Mouse (Mus musculus) cerebellum, postnatal 4 days (tissue): Measurements from ENCODE around the gene Map7d2.

ENCODE experiments used
- DNase-seq, 2 experiments: peaks; one replicate each; pipeline ENCODE4 v3.0.0; 2022; ENCODE audit warnings: low spot score in 2 of 2, mixed read lengths in 1 of 2

Map7d2 gene

GRCm38 (mm10) chrX:159509847-159510715 lies 95.7 kb downstream of the Map7d2 start:
- DNase-seq: no peak

DNA sequence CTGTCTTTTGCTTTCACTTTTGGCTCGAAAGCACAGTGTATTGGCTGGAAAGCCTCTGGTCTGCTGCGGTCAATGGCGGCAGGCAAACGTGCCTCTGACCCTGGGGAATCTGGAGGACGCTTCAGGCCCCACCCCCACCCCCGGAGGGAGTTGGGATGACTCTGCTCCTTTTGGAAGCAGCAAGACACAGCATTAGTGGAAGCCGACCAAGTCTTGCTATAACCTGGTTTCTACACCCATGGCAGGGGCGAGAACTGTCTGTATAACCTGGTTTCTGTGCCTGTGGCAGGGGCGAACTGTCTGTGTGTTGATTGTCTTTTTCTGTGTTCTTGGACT lies 96.3 kb downstream of the Map7d2 start:
- DNase-seq: no peak

GRCm38 (mm10) chrX:159515599-159515998 lies 101.2 kb downstream of the Map7d2 start:
- no peak for DNase-seq

GRCm38 (mm10) chrX:159521780-159522179 lies 107.4 kb downstream of the Map7d2 start:
- no peak for DNase-seq

GRCm38 (mm10) chrX:159522651-159523050 lies 108.3 kb downstream of the Map7d2 start:
- DNase-seq: no peak

GRCm38 (mm10) chrX:159526388-159526787 lies 112.0 kb downstream of the Map7d2 start, which contains the start of gene Bclaf3:
TSS of gene Bclaf3 (plus strand) at chrX:159526688.
- no peak for DNase-seq

DNA sequence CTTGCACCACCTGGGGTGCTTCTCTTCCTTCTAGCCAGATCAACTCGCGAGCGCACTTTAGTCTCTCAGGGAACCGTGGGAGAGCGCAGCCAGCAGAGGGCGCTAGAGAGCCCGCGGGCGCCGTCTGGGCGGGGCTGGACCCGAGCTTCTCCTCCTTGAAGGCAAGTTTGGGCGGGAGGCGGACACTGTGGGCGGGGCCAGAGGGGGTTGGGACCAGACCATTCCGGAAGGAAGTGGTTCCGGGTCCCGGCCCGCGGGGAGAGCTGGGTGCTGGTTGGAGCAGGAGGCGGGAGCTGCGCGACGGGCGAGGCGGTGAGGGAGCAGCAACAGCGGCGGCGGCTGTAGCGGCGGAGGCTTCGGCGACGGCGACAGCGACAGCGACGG lies 118.0 kb downstream of the Map7d2 start:
- DNase-seq: peak; percentile 88 to 93

DNA sequence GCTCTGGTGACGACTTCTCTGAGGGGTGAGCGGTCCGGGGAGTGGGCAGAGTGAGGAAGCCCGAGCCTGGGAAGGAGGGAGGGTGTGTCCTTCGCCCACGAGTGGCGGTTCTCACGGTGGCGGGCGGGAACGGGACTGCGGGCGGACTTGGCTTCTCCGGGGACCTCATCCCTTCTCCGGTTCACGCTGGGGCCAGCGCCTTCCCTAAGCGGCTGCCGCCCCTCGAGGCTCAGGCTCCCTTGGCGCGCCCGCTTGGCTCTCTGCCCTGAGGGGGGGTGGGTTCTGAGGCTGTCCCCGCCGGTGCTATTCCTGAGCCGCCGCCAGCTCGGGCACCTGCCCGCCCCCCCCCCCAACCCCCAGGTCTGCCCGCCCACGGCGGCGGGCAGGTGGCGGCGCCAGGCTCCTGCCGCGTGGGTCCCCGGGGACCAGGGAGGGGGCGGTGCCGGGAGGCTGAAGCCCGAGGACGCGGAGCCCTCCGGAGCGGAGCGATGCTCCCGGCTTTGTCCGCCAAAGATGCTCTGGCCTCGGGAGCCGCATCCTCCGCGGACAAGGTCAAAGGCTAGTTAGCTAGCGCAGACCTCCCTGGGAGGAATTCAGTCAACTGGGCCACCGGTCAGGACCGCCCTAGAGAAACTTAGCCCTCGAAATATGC lies 118.6 kb downstream of the Map7d2 start:
- no peak for DNase-seq

DNA sequence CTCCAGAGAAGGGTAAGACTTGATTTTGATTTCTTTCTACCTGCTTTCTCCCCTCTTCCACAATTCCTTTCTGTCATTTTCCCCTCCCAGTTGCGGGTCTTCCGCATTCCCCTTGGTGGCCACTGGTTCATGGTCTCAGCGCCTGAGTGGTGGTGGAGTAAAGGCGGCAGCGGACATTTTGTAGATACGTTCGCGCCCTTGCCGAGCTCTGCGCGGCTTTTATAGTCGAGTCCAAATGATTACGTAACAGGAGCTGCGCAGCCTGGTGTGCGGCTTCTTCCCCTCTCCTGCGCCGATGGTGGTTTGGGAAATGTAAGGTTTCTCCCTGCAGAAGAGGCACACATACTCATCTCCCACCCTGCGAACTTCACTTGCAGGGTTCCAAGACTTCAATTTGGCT lies 127.6 kb downstream of the Map7d2 start:
- DNase-seq: no peak

GRCm38 (mm10) chrX:159547093-159547492 lies 132.7 kb downstream of the Map7d2 start:
- no peak for DNase-seq
